Mouse (Mus musculus): ENCODE results near the gene Tmem203. TPM values are rescaled to one million over a fixed set of nuclear protein-coding genes. Genes with fewer than 3 reads are reported as not detected.
A peak's percentile ranks its signal among the peaks of the same experiment; 100 is the strongest.

Gene Tmem203
- polyA plus RNA-seq (2012; rRNA removed), result 48.9 and 50.7 TPM in 2 replicates

DNA sequence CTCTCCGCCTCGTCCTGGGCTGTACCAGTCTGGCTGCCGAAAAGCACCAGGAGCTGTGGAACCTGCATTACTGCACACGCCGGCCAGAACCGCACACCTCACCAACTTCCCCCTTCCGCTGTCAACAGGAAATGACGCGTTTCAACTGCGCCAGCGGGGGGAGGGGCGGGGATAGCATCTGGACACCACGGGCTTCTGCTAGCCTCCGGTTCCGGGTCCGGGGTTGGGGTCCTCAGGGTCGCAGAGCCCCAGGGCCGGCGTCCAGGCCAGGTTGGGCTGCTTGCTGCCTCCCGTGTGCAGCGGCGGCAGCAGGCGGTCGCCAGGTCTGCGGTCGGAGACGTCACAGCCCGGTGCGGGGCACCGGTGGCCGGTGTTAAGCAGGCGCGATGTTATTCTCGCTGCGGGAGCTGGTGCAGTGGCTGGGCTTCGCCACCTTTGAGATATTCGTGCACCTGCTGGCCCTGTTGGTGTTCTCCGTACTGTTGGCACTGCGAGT lies at the start of gene Tmem203:
Gene Tmem203 (plus strand): TSS at position 156 of the 496 bp plus-strand sequence.
- WGBS, result under 1% methylated on average over 39 of the region's 39 CpGs
- Histone ChIP-seq H3K36me3 (ENCODE audit: control insufficient read depth, insufficient read depth, low read length) (no peaks in the 10 kb centered on the region), H3K27me3 (replicated peaks; ENCODE audit: control insufficient read depth, insufficient read depth, low read length) (no peaks in the 10 kb centered on the region), H3K4me3 (ENCODE audit: insufficient read depth, low read depth, low read length) (peak within 1 kb of the TSS; percentile 89), H3K27ac (ENCODE audit: insufficient read depth, low read depth, low read length) (peak within 1 kb of the TSS; percentile 37), H3K4me1 (ENCODE audit: control insufficient read depth, insufficient read depth, low read length) (peaks cover 9% of the 10 kb centered on the region; the same call in 1 of the 2 replicates)
- peak; percentile 93 for DNase-seq
- TF ChIP-seq POLR2A (IDR thresholded peaks at IDR 0.05; ENCODE audit: low read depth, low read length) (peak; percentile 76), CTCF (conservative IDR thresholded peaks at IDR 0.05; ENCODE audit: insufficient read depth, insufficient read length, low read depth, low read length) (no peak)

- TF ChIP-seq CTCF (conservative IDR thresholded peaks at IDR 0.05; ENCODE audit: insufficient read depth, insufficient read length, low read depth, low read length) (no peak), POLR2A (IDR thresholded peaks at IDR 0.05; ENCODE audit: low read depth, low read length) (no peak)
- H3K36me3 ChIP-seq (ENCODE audit: control insufficient read depth, insufficient read depth, low read length), result peaks cover 4% of the 10 kb centered on the region; the same call in 1 of the 2 replicates
- no peaks in the 10 kb centered on the region for H3K27me3 ChIP-seq (replicated peaks; ENCODE audit: control insufficient read depth, insufficient read depth, low read length)
- peak; percentile 55 for DNase-seq
- WGBS, result 44% methylated on average over 1 of the region's 1 CpGs
- peaks cover 24% of the 10 kb centered on the region; the same call in 1 of the 2 replicates for H3K4me1 ChIP-seq (ENCODE audit: control insufficient read depth, insufficient read depth, low read length)
- H3K4me3 ChIP-seq (ENCODE audit: insufficient read depth, low read depth, low read length), result no peak overlapping the region
- H3K27ac ChIP-seq (ENCODE audit: insufficient read depth, low read depth, low read length), result no peak overlapping the region
Observed at GRCm38 (mm10) chr2:25207593-25207992, 47.6 kb upstream of the Tmem203 start.

DNA sequence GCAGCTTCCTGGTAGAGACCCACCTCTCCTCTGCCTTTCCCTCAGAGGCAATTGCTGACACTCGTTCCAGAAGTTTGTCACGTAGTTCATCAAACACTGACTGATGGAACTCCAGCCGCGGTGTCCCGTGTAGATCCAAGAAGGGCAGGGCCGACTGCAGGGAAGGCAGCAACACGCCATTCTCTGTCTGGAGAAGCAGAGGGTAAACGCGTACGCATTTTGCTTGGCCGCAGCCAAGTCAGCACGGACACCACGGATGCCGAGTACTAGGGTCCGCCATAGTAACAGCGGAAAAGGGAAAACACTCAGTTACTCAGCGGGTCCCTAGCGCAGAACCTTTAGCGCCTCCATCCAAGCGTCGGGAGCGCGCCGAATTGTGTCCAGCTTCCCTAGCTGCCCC lies 44.6 kb upstream of the Tmem203 start:
- under 1% methylated on average over 24 of the region's 24 CpGs for WGBS
- no peak for DNase-seq
- Histone ChIP-seq H3K27ac (ENCODE audit: insufficient read depth, low read depth, low read length) (peak overlapping the region; percentile 92), H3K36me3 (ENCODE audit: control insufficient read depth, insufficient read depth, low read length) (no peaks in the 10 kb centered on the region), H3K27me3 (replicated peaks; ENCODE audit: control insufficient read depth, insufficient read depth, low read length) (no peaks in the 10 kb centered on the region), H3K4me1 (ENCODE audit: control insufficient read depth, insufficient read depth, low read length) (peaks cover 31% of the 10 kb centered on the region), H3K4me3 (ENCODE audit: insufficient read depth, low read depth, low read length) (peak overlapping the region; percentile 95)
- TF ChIP-seq CTCF (conservative IDR thresholded peaks at IDR 0.05; ENCODE audit: insufficient read depth, insufficient read length, low read depth, low read length) (no peak), POLR2A (IDR thresholded peaks at IDR 0.05; ENCODE audit: low read depth, low read length) (no peak)

DNA sequence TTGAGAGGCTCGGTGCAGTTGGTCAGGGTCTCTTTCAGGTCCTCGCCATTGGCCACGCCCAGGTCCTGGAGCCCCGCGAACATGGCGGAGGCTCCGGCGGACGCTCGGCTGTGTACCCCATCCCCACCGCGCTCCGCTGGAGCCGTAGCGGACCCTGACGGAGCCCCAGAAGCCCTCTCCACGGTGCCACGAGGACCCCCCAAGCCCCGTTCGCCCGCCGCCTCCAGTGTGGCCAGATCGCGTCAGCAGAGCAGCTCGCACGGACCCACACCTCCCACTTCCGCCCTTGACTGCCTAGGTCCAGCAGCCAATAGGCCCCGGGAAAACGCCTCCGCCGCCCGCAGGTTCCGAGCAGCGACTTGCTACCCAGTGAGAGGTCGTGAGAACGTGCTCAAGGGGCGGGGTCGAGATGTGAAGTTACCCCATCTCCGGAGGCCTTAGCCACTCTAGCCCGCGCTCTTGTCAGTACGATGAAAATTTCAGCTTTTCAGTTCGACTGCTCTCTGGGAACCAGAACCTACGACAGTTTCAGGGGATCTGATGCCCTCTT lies 44.0 kb upstream of the Tmem203 start, which contains the start of gene Nelfb:
Gene Nelfb (minus strand): TSS at position 369 of the 550 bp plus-strand sequence.
- Histone ChIP-seq H3K36me3 (ENCODE audit: control insufficient read depth, insufficient read depth, low read length) (no peaks in the 10 kb centered on the region), H3K27ac (ENCODE audit: insufficient read depth, low read depth, low read length) (peak within 1 kb of the TSS; percentile 92), H3K4me1 (ENCODE audit: control insufficient read depth, insufficient read depth, low read length) (peaks cover 31% of the 10 kb centered on the region), H3K27me3 (replicated peaks; ENCODE audit: control insufficient read depth, insufficient read depth, low read length) (no peaks in the 10 kb centered on the region), H3K4me3 (ENCODE audit: insufficient read depth, low read depth, low read length) (peak within 1 kb of the TSS; percentile 95)
- DNase-seq, result peak; percentile 95
- TF ChIP-seq CTCF (conservative IDR thresholded peaks at IDR 0.05; ENCODE audit: insufficient read depth, insufficient read length, low read depth, low read length) (no peak), POLR2A (IDR thresholded peaks at IDR 0.05; ENCODE audit: low read depth, low read length) (peak; percentile 43)
- under 1% methylated on average over 44 of the region's 44 CpGs for WGBS

- Histone ChIP-seq H3K27ac (ENCODE audit: insufficient read depth, low read depth, low read length) (no peak overlapping the region), H3K27me3 (replicated peaks; ENCODE audit: control insufficient read depth, insufficient read depth, low read length) (no peaks in the 10 kb centered on the region), H3K4me3 (ENCODE audit: insufficient read depth, low read depth, low read length) (no peak overlapping the region), H3K4me1 (ENCODE audit: control insufficient read depth, insufficient read depth, low read length) (peaks cover 22% of the 10 kb centered on the region), H3K36me3 (ENCODE audit: control insufficient read depth, insufficient read depth, low read length) (no peaks in the 10 kb centered on the region)
- TF ChIP-seq CTCF (conservative IDR thresholded peaks at IDR 0.05; ENCODE audit: insufficient read depth, insufficient read length, low read depth, low read length), result no peak
- no peak for TF ChIP-seq POLR2A (IDR thresholded peaks at IDR 0.05; ENCODE audit: low read depth, low read length)
- DNase-seq, result no peak
- 74% methylated on average over 23 of the region's 23 CpGs for WGBS
Observed at GRCm38 (mm10) chr2:25213266-25213865, 41.9 kb upstream of the Tmem203 start.

DNA sequence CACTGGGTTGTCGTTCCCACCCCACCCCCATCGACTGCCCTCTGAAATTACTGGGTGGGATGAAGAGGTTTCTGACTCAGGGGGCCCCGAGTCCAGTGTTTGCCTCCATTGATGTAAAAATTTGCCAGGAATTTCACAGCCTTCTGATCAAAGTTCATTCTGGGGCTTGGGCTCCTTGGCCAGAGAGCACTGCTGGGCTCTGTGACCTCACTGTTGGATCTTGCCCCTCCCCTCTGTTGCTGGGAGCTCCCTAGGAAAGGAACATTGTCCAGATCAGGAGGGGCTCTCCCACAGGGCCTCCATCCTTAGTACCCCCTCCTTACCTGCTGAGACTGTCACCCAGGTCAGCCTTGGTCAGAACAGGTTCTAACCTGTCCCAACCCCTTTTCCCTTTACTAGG lies 40.8 kb upstream of the Tmem203 start, which contains the start of gene Stpg3:
Gene Stpg3 (minus strand): TSS at position 194 of the 400 bp plus-strand sequence.
- 42% methylated on average over 3 of the region's 3 CpGs for WGBS
- DNase-seq, result peak; percentile 84
- Histone ChIP-seq H3K4me3 (ENCODE audit: insufficient read depth, low read depth, low read length) (no peak within 1 kb of the TSS), H3K36me3 (ENCODE audit: control insufficient read depth, insufficient read depth, low read length) (no peaks in the 10 kb centered on the region), H3K4me1 (ENCODE audit: control insufficient read depth, insufficient read depth, low read length) (peaks cover 22% of the 10 kb centered on the region), H3K27ac (ENCODE audit: insufficient read depth, low read depth, low read length) (peak within 1 kb of the TSS; percentile 3; the same call in 1 of the 2 replicates), H3K27me3 (replicated peaks; ENCODE audit: control insufficient read depth, insufficient read depth, low read length) (no peaks in the 10 kb centered on the region)
- TF ChIP-seq POLR2A (IDR thresholded peaks at IDR 0.05; ENCODE audit: low read depth, low read length) (no peak), CTCF (conservative IDR thresholded peaks at IDR 0.05; ENCODE audit: insufficient read depth, insufficient read length, low read depth, low read length) (no peak)

DNA sequence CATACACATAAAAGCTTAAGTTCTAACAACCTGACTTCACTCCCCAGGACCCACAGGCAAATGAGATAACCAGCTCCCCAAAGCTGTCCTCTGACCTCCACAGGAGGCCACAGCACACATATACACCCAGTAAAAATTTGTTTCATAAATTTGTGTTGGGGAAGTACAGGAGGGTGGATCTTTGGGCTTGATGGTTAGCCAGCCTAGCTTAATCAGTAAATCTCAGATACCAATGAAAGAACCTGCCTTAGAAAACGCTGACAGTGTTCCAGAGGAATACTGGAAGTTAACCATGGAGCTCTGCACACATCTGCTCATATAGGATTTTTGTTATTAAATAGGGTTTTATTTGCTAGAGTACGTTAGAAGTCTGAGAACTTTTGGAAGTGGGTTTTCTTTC lies 37.6 kb upstream of the Tmem203 start:
- no peak for TF ChIP-seq CTCF (conservative IDR thresholded peaks at IDR 0.05; ENCODE audit: insufficient read depth, insufficient read length, low read depth, low read length)
- TF ChIP-seq POLR2A (IDR thresholded peaks at IDR 0.05; ENCODE audit: low read depth, low read length), result no peak
- peak; percentile 71 for DNase-seq
- Histone ChIP-seq H3K27ac (ENCODE audit: insufficient read depth, low read depth, low read length) (no peak overlapping the region), H3K4me1 (ENCODE audit: control insufficient read depth, insufficient read depth, low read length) (peaks cover 7% of the 10 kb centered on the region), H3K36me3 (ENCODE audit: control insufficient read depth, insufficient read depth, low read length) (no peaks in the 10 kb centered on the region), H3K4me3 (ENCODE audit: insufficient read depth, low read depth, low read length) (no peak overlapping the region), H3K27me3 (replicated peaks; ENCODE audit: control insufficient read depth, insufficient read depth, low read length) (no peaks in the 10 kb centered on the region)
- 42% methylated on average over 2 of the region's 2 CpGs for WGBS

All from kidney, adult 2 months (tissue).